Mouse (Mus musculus) urinary bladder, postnatal 25 days (tissue): ENCODE measurements around the gene Usp5.
"Not testable (repeated sequence)": the region's sequence is repeated elsewhere in the genome, so short reads cannot be mapped to it uniquely, and the experiment has no call there.

Source experiments
- DNase-seq: peaks from one replicate; pipeline ENCODE4 v3.0.0; 2022; ENCODE audit warnings: low spot score

Gene Usp5

GRCm38 (mm10) chr6:124811701-124812560, 17.4 kb downstream of the Usp5 start:
- DNase-seq, result no peak

- DNase-seq, result no peak
Measured at GRCm38 (mm10) chr6:124811403-124811665, 17.9 kb downstream of the Usp5 start.

GRCm38 (mm10) chr6:124810566-124811402, 18.5 kb downstream of the Usp5 start:
- not testable (repeated sequence) for DNase-seq

DNA sequence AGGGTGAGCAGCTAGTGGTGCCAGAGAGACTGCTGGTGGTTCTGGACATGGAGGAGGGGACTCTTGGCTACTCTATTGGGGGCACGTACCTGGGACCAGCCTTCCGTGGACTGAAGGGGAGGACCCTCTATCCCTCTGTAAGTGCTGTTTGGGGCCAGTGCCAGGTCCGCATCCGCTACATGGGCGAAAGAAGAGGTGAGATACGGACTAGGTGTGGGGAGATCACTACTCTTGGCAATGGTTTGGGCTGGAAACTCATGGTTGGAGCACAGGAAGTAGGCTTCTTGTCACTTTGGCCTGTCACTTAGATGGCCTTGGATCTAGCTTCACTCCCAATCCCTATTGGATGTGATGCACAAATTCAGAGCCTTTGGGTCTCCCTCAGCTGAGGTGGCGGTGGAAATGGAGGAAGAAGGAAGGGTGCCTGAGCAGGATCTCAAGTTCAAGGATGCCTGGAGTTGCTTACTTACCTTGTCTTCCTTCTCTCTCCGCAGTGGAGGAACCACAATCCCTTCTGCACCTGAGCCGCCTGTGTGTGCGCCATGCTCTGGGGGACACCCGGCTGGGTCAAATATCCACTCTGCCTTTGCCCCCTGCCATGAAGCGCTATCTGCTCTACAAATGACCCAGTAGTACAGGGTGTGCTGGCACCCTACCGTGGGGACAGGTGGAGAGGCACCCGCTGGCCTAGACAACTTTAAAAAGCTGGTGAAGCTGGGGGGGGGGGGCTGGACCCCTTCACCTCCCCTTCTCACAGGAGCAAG, 19.3 kb downstream of the Usp5 start:
- DNase-seq, result no peak

GRCm38 (mm10) chr6:124809052-124809774, 20.1 kb downstream of the Usp5 start:
- peak; percentile 77 for DNase-seq

- DNase-seq, result peak; percentile 72
Measured at GRCm38 (mm10) chr6:124808358-124809012, 20.8 kb downstream of the Usp5 start, which contains the start of gene Spsb2. Gene Spsb2, plus strand, starts transcription at chr6:124808661.

GRCm38 (mm10) chr6:124807986-124808357, 21.3 kb downstream of the Usp5 start:
- DNase-seq, result no peak

GRCm38 (mm10) chr6:124807366-124807765, 21.9 kb downstream of the Usp5 start:
- no peak for DNase-seq

- no peak for DNase-seq
Measured at GRCm38 (mm10) chr6:124806446-124807140, 22.7 kb downstream of the Usp5 start.

- DNase-seq, result peak; percentile 96
Measured at GRCm38 (mm10) chr6:124805341-124806321, 23.7 kb downstream of the Usp5 start.

DNA sequence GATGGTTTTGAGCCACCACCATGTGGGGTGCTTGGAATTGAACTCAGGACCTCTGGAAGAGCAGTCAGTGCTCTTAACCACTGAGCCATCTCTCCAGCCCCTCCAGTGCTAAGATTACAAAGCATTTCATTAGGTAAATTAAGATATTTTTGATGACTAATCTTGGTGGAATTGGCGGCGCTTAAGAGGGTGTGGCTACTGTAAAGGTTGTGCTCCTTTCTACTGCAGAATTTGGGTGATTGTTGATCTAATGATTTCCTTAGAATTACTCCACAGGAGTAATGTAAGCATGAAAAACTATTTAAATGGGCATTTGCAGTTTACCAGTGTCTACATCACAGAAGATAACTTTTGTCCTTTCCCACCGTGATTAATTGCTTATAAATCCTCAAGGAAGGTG, 24.9 kb downstream of the Usp5 start:
- DNase-seq, result no peak

DNA sequence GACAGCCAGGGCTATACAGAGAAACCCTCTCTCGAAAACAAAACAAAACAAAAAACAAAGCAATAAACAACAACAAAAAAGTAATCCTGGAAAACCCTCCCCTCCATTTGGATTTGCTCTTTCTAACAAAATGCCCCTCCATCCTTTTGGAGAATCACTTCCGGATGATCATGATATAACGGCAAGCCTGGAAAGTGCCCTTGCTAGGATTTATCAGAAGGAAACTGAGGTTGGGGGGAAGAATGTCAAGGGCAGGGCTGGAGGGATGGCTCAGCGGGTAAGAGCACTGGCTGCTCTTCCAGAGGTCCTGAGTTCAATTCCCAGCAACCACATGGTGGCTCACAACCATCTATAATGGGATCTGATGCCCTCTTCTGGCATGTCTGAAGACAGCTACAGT, 25.6 kb downstream of the Usp5 start:
- not testable (repeated sequence) for DNase-seq

DNA sequence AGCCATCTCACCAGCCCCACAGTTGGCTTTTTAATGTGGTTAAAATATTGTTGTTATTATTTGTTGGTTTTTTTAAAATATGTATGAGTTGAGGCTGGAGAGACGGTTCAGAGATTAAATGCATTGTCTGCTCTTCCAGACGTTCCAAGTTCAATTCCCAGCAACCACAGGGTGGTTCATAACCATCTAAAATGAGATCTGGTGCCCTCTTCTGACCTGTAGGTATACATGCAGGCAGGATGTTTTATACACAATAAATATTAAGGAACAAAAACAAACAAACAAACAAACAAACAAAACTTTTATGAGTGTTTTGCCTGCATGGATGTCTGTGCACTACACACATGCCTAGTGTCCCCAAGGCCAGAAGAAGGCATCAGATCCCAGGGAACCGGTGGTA, 26.2 kb downstream of the Usp5 start:
- DNase-seq, result no peak

DNA sequence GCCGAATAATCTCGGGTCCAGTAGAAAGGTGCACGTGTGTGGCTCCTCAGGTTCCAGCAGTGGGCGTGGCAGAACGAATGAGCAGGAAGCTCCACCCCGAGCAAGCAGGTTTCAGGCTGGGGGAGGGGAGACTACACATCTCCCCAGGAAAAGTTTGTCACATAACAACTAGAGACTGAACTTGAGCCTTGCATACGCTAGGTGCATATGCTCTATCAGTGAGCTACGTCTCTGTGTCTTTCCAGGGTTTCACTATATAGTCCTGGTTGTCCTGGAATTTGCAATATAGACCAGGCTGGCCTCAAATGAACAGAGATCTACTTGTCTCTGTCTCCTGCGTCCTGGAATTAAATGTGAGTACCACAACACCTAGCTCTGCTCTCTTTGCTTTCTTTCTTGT, 26.9 kb downstream of the Usp5 start:
- not testable (repeated sequence) for DNase-seq

DNA sequence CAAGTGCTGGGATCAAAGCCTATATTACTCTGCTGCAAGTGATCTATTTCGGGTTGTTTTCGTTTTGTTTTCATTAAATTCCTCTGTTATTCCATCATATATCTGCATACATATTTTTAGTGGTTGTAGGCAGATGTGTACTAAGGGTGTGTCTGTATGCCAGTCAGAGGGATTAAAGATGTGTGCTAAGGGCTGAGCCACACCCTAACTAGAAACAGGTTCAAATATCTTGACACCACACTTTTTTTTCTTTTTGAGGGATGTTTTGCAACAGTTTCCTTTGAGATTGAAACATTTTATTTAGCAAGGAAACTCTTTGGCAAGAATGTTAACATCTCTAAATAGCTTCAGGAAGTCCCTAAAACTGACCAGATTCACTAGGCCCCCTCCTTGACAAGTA, 33.1 kb downstream of the Usp5 start:
- DNase-seq, result no peak

DNA sequence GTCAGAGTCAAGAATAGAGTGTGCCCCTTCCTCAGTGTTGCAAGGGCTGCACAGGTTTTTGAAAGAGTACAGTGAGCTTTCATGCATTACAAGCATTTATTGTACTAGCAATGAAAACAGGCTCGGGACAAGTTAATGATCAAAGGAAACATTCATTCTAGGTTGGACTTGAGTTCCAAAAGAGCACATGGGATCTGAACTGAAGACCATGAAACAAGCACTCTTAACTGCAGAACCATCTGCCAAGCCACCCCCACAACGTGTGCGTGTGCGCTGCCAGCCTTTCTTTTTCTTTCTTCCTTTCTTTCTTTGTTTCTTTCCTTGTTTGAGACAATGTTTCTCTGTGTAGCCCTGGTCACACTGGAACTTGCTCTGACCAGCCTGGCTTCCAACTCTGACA, 33.5 kb downstream of the Usp5 start:
- DNase-seq, result no peak

DNA sequence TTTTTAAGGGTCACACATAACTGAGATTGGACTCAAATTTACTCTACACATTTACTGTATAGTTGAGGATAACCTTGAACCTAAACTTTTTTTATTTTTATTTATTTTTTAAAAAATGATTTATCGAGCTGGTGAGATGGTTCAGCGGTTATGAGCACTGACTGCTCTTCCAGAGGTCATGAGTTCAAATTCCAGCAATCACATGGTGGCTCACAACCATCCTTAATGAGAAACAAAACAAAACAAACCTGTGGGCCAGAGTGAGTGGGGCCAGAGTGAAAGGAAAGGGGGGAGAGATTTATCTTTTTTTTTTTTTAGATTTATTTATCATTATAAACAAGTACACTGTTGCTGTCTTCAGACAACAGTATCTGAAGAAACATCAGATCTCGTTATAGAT, 37.4 kb downstream of the Usp5 start:
- no peak for DNase-seq

DNA sequence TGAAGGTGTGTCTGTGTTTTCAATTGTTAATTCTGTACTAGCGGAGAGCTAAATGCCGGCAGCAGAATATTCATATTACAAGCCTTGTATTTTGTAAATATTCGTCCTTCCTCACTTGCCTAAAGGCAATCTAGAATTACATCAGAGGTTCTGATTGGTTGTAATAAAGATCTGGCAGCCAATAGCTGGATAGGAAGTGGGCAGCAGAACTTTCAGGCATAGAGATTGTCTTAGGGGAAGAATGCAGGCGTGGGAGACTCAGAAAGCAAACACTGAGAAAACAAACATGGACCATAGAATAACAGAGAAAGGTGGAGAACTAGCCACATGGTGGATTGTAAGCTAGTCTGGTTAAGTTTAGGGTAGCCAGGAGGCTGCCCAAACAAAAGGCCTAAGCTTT, 39.2 kb downstream of the Usp5 start:
- no peak for DNase-seq

DNA sequence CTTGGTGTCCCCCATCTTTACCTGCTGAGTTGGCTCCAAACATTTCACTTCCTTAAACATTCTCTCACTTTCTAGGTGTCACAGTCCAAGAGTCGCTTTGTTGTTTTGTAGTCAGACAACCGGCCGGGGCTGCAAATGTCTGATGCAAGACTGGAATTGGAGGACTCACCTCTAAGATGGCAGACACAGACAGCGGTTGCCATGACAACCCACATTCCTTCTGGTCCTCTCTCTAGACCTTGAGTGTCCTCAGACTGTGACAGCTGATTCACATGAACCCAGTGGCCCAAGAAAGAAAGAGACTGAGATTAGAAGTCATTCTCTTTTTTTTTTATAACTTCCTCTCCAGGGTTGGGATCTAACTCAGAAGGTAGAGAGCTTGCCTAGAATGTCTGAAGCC, 39.8 kb downstream of the Usp5 start:
- DNase-seq, result no peak

DNA sequence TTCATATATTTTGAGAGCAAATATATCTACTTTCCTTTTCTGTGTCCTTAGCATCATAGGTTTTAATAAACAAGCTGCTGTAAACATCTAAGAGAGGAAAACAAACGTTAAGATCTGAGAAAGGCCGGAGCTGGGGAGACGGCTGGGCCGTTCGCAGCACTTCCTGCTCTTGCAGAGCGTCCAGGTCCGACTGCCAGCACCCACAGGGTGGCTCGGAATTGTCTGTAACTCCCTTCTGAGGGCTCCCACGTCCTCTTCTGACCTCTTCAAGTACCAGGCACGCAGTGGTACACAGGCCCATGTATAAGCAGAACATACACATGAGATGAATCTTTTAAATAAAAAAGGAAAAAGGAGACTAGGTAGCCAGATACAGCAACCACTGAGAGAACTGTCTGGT, 41.6 kb downstream of the Usp5 start:
- DNase-seq, result no peak
